In the genomic region with DNA sequence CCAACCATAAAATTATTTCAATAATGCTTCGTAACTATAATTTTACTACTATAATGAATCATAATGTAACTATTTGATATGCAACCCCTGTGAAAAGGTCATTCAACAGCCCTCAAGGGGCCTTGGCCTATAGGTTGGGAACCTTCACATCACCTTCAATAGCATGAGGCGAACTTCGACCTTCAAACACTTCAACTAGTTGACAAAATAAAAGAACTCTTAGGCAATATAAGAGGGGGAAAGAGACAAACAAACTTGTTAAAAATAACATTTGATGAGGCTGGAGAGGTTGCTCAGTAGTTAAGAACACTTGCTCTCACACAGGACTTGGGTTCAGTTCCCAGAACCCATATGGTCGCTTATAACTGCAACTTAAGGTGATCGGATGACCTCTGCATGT, we compare ENCODE assay signal across 30 mouse cellular contexts.
"Had no signal": no experiment of that assay in that cellular context is flagged by ENCODE, and none has a peak within 500 bp of the region (broad histone marks: within the 10 kb centered on the region; RNA-seq: fewer than 3 reads in every experiment).

No protein-coding gene starts in this region.

- H3K27me3 ChIP-seq: limb, embryonic 12.5 days; limb, embryonic 13.5 days; limb, embryonic 15.5 days; liver, embryonic 13.5 days; liver, embryonic 15.5 days; lung, embryonic 15.5 days; megakaryocyte, embryonic 14.5 days; midbrain, embryonic 12.5 days; midbrain, embryonic 13.5 days; midbrain, embryonic 15.5 days; neural tube, embryonic 12.5 days had no signal

- H3K9me3 ChIP-seq: limb, embryonic 10.5 days; limb, embryonic 12.5 days; limb, embryonic 13.5 days; limb, embryonic 15.5 days; liver, embryonic 13.5 days; liver, embryonic 15.5 days; lung, embryonic 15.5 days; megakaryocyte, embryonic 14.5 days; midbrain, embryonic 10.5 days; midbrain, embryonic 12.5 days; midbrain, embryonic 13.5 days; midbrain, embryonic 15.5 days; neural tube, embryonic 12.5 days had no signal

- H3K36me3 ChIP-seq: limb, embryonic 10.5 days; limb, embryonic 12.5 days; limb, embryonic 13.5 days; limb, embryonic 15.5 days; liver, embryonic 13.5 days; lung, embryonic 15.5 days; midbrain, embryonic 12.5 days; midbrain, embryonic 15.5 days; neural tube, embryonic 12.5 days had no signal

- H3K27ac ChIP-seq: left cerebral cortex, adult 2 months; limb, embryonic 10.5 days; limb, embryonic 12.5 days; limb, embryonic 13.5 days; limb, embryonic 15.5 days; liver, embryonic 14.5 days; liver, embryonic 15.5 days; lung, embryonic 15.5 days; macrophage; midbrain, embryonic 10.5 days; midbrain, embryonic 12.5 days; midbrain, embryonic 13.5 days; midbrain, embryonic 15.5 days; neural tube, embryonic 12.5 days had no signal

- H3K4me3 ChIP-seq: left cerebral cortex, adult 2 months; limb, embryonic 10.5 days; limb, embryonic 12.5 days; limb, embryonic 13.5 days; limb, embryonic 15.5 days; liver, embryonic 13.5 days; liver, embryonic 15.5 days; lung, embryonic 15.5 days; megakaryocyte, embryonic 14.5 days; midbrain, embryonic 10.5 days; midbrain, embryonic 12.5 days; midbrain, embryonic 13.5 days; midbrain, embryonic 15.5 days; myocyte; neural tube, embryonic 12.5 days had no signal

- H3K9ac ChIP-seq: limb, embryonic 12.5 days; limb, embryonic 13.5 days; limb, embryonic 15.5 days; liver, embryonic 13.5 days; liver, embryonic 14.5 days; liver, embryonic 15.5 days; lung, embryonic 14.5 days; lung, embryonic 15.5 days; midbrain, embryonic 12.5 days; midbrain, embryonic 13.5 days; midbrain, embryonic 15.5 days; neural tube, embryonic 12.5 days had no signal

- ATAC-seq: lung, postnatal 0 days; midbrain, embryonic 13.5 days; midbrain, embryonic 15.5 days; midbrain, embryonic 16.5 days had no signal

- H3K4me1 ChIP-seq: midbrain, embryonic 10.5 days; midbrain, embryonic 12.5 days had no signal

- DNase-seq: left cerebral cortex, postnatal 4 days; liver; liver, embryonic 13.5 days; lung, adult 18-20 months; lung, adult 2 months; lung, embryonic 14.5 days; lung, postnatal 10 days; lung, postnatal 14 days; lung, postnatal 36 days; lung, postnatal 4 days; midbrain, embryonic 14.5 days had no signal

- H3K4me2 ChIP-seq: limb, embryonic 12.5 days; limb, embryonic 13.5 days; limb, embryonic 15.5 days; liver, embryonic 13.5 days; liver, embryonic 15.5 days; lung, embryonic 14.5 days; lung, embryonic 15.5 days; midbrain, embryonic 11.5 days; midbrain, embryonic 12.5 days; midbrain, embryonic 13.5 days; midbrain, embryonic 15.5 days; neural tube, embryonic 12.5 days had no signal
